Mouse (Mus musculus) spleen, adult 10 weeks (tissue): ENCODE data around the gene 2610301B20Rik. TPM values are rescaled to one million over a fixed set of nuclear protein-coding genes. Genes with fewer than 3 reads are reported as not detected.

Experiments
- polyA plus RNA-seq: library from polyadenylated mRNA; stranded (reverse); fragments of 350-450 nt; fragmentation: Illumina TruSeq; extraction: RNeasy Lipid Tissue Mini Kit (QIAGEN cat#74804); gene quantifications from one replicate; pipeline ENCODE4 v1.2.3, GENCODE M21; 2015; ENCODE audit warnings: low replicate concordance; ENCODE audit not compliant: insufficient read depth

Gene 2610301B20Rik
- 14.2 TPM for polyA plus RNA-seq

DNA sequence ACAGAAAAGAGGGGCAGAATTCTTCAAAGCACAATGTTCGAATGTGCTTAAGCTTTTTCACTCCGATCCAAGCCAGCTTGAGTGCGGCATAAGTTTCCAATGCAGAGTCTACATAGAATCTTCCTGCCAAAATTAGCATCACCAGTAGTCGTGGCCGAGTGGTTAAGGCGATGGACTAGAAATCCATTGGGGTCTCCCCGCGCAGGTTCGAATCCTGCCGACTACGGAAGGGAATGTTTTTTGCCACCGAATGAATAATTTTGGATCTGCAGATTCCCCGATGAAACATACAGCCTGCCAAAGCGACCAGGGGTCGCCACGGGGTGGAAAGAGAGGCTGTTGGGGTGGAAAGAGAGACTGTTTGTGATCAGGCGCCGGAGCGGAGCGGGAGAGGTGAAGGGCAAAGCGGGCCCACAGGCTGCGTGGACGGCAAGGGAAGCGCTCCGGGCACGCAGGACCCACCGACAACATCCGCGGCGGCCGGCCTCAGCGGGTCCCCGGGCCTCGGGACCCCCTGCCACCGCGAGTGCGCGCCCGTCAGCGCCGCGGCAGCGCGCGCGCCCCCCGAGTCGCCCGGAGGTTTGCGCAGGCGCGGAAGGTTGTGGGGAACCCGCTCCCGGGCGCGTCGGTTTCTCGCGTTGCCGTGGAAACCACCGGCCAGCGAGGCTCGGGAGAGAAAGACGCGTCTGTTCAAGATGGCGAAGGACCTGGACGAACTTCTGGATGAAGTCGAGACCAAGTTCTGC lies at the start of gene 2610301B20Rik:
Gene 2610301B20Rik, plus strand, starts transcription at position 579 of the 746 bp plus-strand sequence.

